ENCODE assay signal across 9 mouse cellular contexts in the genomic region with DNA sequence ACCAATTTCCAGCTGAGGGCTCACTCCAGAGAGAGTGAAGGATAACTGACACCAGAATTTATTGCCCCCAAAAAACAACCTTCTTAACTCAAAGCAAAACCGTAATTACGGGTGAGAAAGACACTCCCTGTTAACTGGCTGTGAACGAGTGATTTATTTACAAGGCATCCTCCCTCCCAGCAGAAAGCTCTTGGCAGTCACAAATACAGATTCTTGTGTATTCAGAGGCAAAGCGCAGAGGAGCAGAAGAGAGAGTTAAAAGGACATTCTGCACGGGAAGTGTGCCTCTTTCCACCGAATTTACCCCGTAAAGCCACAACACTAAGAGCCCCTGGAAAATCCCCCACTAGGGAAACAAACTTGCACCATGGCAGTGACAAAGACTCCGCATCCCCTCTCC.
DNase-seq lines count a peak whose midpoint lies in the region; ATAC-seq lines count a peak whose summit lies in the region.
"Had no signal": no experiment of that assay in that cellular context is flagged by ENCODE, and none has a peak within 500 bp of the region (broad histone marks: within the 10 kb centered on the region; RNA-seq: fewer than 3 reads in every experiment).

No protein-coding gene starts in this region.

- DNase-seq in heart, postnatal 25 days (ENCODE audit: low spot score), result no peak
- DNase-seq in Muller cell, postnatal 12 days (ENCODE audit: inconsistent ontology term), result peak; percentile 72
- DNase-seq in forebrain, embryonic 10.5 days (ENCODE audit: extremely low spot score, low spot score), result no peak
- no peak for DNase-seq in urinary bladder, postnatal 14 days (ENCODE audit: low spot score)
- DNase-seq in T-cell, adult 2 months (ENCODE audit: low spot score), result no peak
- no peak for DNase-seq in right cerebral cortex, postnatal 4 days
- DNase-seq: layer of hippocampus, postnatal 36 days had no signal

- no peak overlapping the region for H3K27ac ChIP-seq in heart, embryonic 15.5 days
- H3K27ac ChIP-seq in forebrain, embryonic 10.5 days, result peak overlapping the region; percentile 79
- H3K27ac ChIP-seq in limb, embryonic 12.5 days, result no peak overlapping the region

- ATAC-seq in heart, embryonic 15.5 days (replicated peaks; ENCODE audit: insufficient number of reproducible peaks, insufficient read depth, low FRiP score, low read depth), result no peak
- ATAC-seq in limb, embryonic 12.5 days (ENCODE audit: insufficient number of reproducible peaks, insufficient read depth, low FRiP score, low TSS enrichment, low read depth), result no peak

- H3K27me3 ChIP-seq in heart, embryonic 15.5 days, result no peaks in the 10 kb centered on the region
- H3K27me3 ChIP-seq in forebrain, embryonic 10.5 days (ENCODE audit: poor library complexity, severe bottlenecking), result no peaks in the 10 kb centered on the region; the same call in none of the 2 replicates
- peaks cover 1% of the 10 kb centered on the region; the same call in 1 of the 2 replicates for H3K27me3 ChIP-seq in limb, embryonic 12.5 days

- intact Hi-C loops in heart, postnatal 25 days (cut with DNase I), result no loop called here

- no peak overlapping the region for H3K9ac ChIP-seq in heart, embryonic 15.5 days
- no peak overlapping the region for H3K9ac ChIP-seq in limb, embryonic 12.5 days (replicated peaks)

- no peaks in the 10 kb centered on the region; the same call in 1 of the 2 replicates for H3K9me3 ChIP-seq in heart, embryonic 15.5 days (replicated peaks)
- H3K9me3 ChIP-seq in forebrain, embryonic 10.5 days, result 0 out of 2 replicates have a peak, but pooled peaks cover 4% of the 10 kb centered on the region
- H3K9me3 ChIP-seq in limb, embryonic 12.5 days, result no peaks in the 10 kb centered on the region

- H3K4me3 ChIP-seq in heart, embryonic 15.5 days, result no peak overlapping the region
- H3K4me3 ChIP-seq in forebrain, embryonic 10.5 days, result peak overlapping the region; percentile 23; the same call in 1 of the 2 replicates
- H3K4me3 ChIP-seq in limb, embryonic 12.5 days (replicated peaks), result no peak overlapping the region

- peaks cover 37% of the 10 kb centered on the region for H3K4me1 ChIP-seq in heart, embryonic 15.5 days (replicated peaks)
- peaks cover 59% of the 10 kb centered on the region for H3K4me1 ChIP-seq in forebrain, embryonic 10.5 days
- peaks cover 45% of the 10 kb centered on the region for H3K4me1 ChIP-seq in limb, embryonic 12.5 days (replicated peaks)

- WGBS in heart, embryonic 15.5 days, result 32% methylated on average over 8 of the region's 8 CpGs
- 9% methylated on average over 8 of the region's 8 CpGs for WGBS in forebrain, embryonic 10.5 days
- 1% methylated on average over 8 of the region's 8 CpGs for WGBS in limb, embryonic 12.5 days

- 0 out of 2 replicates have a peak overlapping the region, but pooled peaks have one; percentile 10 for H3K4me2 ChIP-seq in heart, embryonic 15.5 days
- H3K4me2 ChIP-seq in limb, embryonic 12.5 days, result peak overlapping the region; percentile 30; the same call in 1 of the 2 replicates

- H3K36me3 ChIP-seq in heart, embryonic 15.5 days, result no peaks in the 10 kb centered on the region
- no peaks in the 10 kb centered on the region for H3K36me3 ChIP-seq in forebrain, embryonic 10.5 days (replicated peaks)
- no peaks in the 10 kb centered on the region for H3K36me3 ChIP-seq in limb, embryonic 12.5 days
